15 mouse cellular contexts compared by ENCODE assay signal in the genomic region with DNA sequence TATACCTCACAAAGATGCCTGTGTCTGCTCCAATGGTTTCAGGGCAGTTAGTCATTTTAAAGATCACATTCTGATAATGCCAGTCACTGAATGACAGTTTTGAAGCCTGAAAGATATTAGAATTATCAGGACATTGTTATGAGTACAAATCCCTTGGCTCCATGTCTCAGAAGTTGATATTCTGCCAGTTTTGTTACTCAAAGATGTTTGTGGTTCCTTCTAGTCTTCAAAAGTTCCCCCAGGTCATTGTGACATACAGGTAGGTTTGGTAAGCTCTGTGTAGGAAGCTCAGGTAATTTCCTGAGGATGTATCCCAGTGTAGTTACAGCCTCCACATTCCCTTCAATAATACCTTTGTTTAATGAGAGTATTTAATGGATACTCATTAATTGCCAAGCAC.
"Had no signal": no experiment of that assay in that cellular context is flagged by ENCODE, and none has a peak within 500 bp of the region (broad histone marks: within the 10 kb centered on the region; RNA-seq: fewer than 3 reads in every experiment).

No protein-coding gene starts in this region.

- H3K4me3 ChIP-seq: neural tube, embryonic 13.5 days; neural tube, embryonic 15.5 days; stomach, embryonic 15.5 days had no signal

- H3K4me2 ChIP-seq: neural tube, embryonic 13.5 days; neural tube, embryonic 15.5 days; stomach, embryonic 15.5 days had no signal

- H3K9ac ChIP-seq: neural tube, embryonic 13.5 days; neural tube, embryonic 15.5 days; stomach, embryonic 15.5 days had no signal

- H3K36me3 ChIP-seq: neural tube, embryonic 13.5 days; neural tube, embryonic 15.5 days; stomach, embryonic 15.5 days had no signal

- H3K4me1 ChIP-seq: neural tube, embryonic 13.5 days; neural tube, embryonic 15.5 days; stomach, embryonic 15.5 days had no signal

- H3K27me3 ChIP-seq: neural tube, embryonic 13.5 days; neural tube, embryonic 15.5 days; stomach, embryonic 15.5 days had no signal

- H3K9me3 ChIP-seq: neural tube, embryonic 13.5 days; neural tube, embryonic 15.5 days; stomach, embryonic 15.5 days had no signal

- H3K27ac ChIP-seq: neural tube, embryonic 13.5 days; neural tube, embryonic 15.5 days; stomach, embryonic 15.5 days; stomach, postnatal 0 days had no signal

- DNase-seq: right cerebral cortex, adult 18-20 months; right cerebral cortex, postnatal 14 days; right cerebral cortex, postnatal 25 days; right cerebral cortex, postnatal 4 days; spleen, adult 18-20 months; thymus, adult 18-20 months; thymus, adult 2 months; thymus, postnatal 14 days; thymus, postnatal 25 days; thymus, postnatal 36 days; thymus, postnatal 4 days had no signal
